Mouse (Mus musculus) C2C12 (cell line): ENCODE results near the gene Polr2j.

Experiments used
- CEBPB ChIP-seq: IDR thresholded peaks from one replicate; pipeline ENCODE4 v1.6.1; 2011; ENCODE audit warnings: low read depth, mild to moderate bottlenecking, control low read depth, moderate library complexity
- CTCF ChIP-seq: IDR thresholded peaks from one replicate; pipeline ENCODE4 v1.5.1; 2011; ENCODE audit not compliant: control insufficient read depth, insufficient read depth, insufficient read length
- FOSL1 ChIP-seq: IDR thresholded peaks from one replicate; pipeline ENCODE4 v1.8.0; 2011; ENCODE audit warnings: mild to moderate bottlenecking, low read length; ENCODE audit not compliant: poor library complexity, insufficient read depth, severe bottlenecking
- MAX ChIP-seq: IDR thresholded peaks from one replicate; pipeline ENCODE4 v1.6.1; 2011; ENCODE audit warnings: mild to moderate bottlenecking, control low read depth
- MYOG ChIP-seq: IDR thresholded peaks from one replicate; pipeline ENCODE4 v1.6.1; 2011; ENCODE audit not compliant: control insufficient read depth, insufficient read length; ENCODE audit errors: extremely low read depth
- USF1 ChIP-seq: IDR thresholded peaks from one replicate; pipeline ENCODE4 v1.6.1; 2011; ENCODE audit warnings: low read depth, mild to moderate bottlenecking, control low read depth, moderate library complexity

DNA sequence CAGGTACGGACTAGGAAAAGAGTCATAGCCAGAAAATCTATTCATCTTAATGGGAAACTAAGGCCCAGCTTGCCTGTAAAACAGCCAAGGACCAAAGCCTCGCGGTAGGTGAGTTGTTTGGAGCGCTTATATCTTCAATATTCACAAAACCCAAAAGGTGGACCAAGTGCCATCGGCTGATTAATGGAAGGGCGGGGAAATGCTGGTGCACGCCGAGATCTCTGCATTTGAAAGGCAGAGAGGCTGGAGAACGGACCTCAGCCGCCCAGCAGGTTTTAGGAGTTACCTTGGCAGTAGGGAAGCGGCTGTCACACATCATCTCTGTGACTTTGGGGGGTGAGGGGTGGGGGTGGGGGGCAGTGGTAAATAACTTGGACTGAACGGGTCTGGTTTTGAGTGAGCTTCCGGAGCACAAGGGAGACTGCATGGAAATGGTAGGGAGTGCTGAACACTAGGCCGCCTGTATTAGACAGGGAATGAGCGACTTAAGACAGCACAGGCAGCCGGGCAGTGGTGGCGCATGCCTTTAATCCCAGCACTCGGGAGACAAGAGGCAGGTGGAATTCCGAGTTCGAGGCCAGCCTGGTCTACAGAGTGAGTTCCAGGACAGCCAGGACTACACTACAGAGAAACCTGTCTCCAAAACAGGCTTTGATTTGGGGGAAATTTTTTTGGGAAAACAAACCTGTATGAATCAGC, 20.0 kb downstream of the Polr2j start:
- no peak for TF ChIP-seq CTCF
- no peak for TF ChIP-seq MAX
- no peak for TF ChIP-seq CEBPB
- no peak for TF ChIP-seq MYOG
- TF ChIP-seq FOSL1, result no peak
- no peak for TF ChIP-seq USF1
